Mouse (Mus musculus) heart, adult 2 months (tissue): ENCODE data around the gene Nup210l.

Source experiments
- CTCF ChIP-seq: fragments of 200-600 bp; IDR thresholded peaks from 2 replicates; pipeline ENCODE4 v1.8.1; 2022; ENCODE audit warnings: antibody characterized with exemption, mild to moderate bottlenecking, moderate library complexity
- POLR2A ChIP-seq: fragments of 200-500 bp; IDR thresholded peaks from 2 replicates; pipeline ENCODE4 v1.6.1; 2011; ENCODE audit warnings: mild to moderate bottlenecking, low read depth, low read length, control low read depth; ENCODE audit not compliant: insufficient read depth

- TF ChIP-seq POLR2A: no peak
- no peak for TF ChIP-seq CTCF
Measured at GRCm38 (mm10) chr3:90139962-90140361, 36.0 kb downstream of the Nup210l start.
